Mouse (Mus musculus) spleen, postnatal 36 days (tissue): Measurements from ENCODE around the gene Prcp.
A peak's percentile ranks its signal among the peaks of the same experiment; 100 is the strongest.
"Not testable (repeated sequence)": the region's sequence is repeated elsewhere in the genome, so short reads cannot be mapped to it uniquely, and the experiment has no call there.

Source experiments
- DNase-seq, 2 experiments: peaks; one replicate each; pipeline ENCODE4 v3.0.0; 2022; ENCODE audit warnings: low spot score in 2 of 2, mixed read lengths in 1 of 2

Prcp gene

GRCm38 (mm10) chr7:92890211-92890610, 15.9 kb downstream of the Prcp start:
- no peak for DNase-seq

- DNase-seq: no peak
These were observed 16.5 kb downstream of the Prcp start for GRCm38 (mm10) chr7:92890618-92891230.

GRCm38 (mm10) chr7:92893478-92893877, 19.2 kb downstream of the Prcp start:
- no peak for DNase-seq

- DNase-seq: no peak
These were observed 21.8 kb downstream of the Prcp start for GRCm38 (mm10) chr7:92896036-92896435.

- no peak for DNase-seq
These were observed 22.8 kb downstream of the Prcp start for GRCm38 (mm10) chr7:92897021-92897420.

GRCm38 (mm10) chr7:92903360-92904038, 29.2 kb downstream of the Prcp start:
- DNase-seq: peak; percentile 60 to 69

GRCm38 (mm10) chr7:92904285-92904684, 30.0 kb downstream of the Prcp start:
- not testable (repeated sequence) for DNase-seq

GRCm38 (mm10) chr7:92920172-92920856, 46.0 kb downstream of the Prcp start:
- DNase-seq: no peak

- DNase-seq: no peak
These were observed 46.5 kb downstream of the Prcp start for GRCm38 (mm10) chr7:92920857-92921172.

GRCm38 (mm10) chr7:92932792-92933191, 58.5 kb downstream of the Prcp start:
- DNase-seq: no peak

GRCm38 (mm10) chr7:92933308-92933948, 59.2 kb downstream of the Prcp start:
- DNase-seq: not testable (repeated sequence)

GRCm38 (mm10) chr7:92936747-92937146, 62.5 kb downstream of the Prcp start:
- DNase-seq: no peak

GRCm38 (mm10) chr7:92937955-92938354, 63.7 kb downstream of the Prcp start:
- DNase-seq: no peak

GRCm38 (mm10) chr7:92939776-92940175, 65.5 kb downstream of the Prcp start:
- DNase-seq: no peak

GRCm38 (mm10) chr7:92950775-92951174, 76.5 kb downstream of the Prcp start:
- DNase-seq: no peak

- DNase-seq: no peak
These were observed 77.9 kb downstream of the Prcp start for GRCm38 (mm10) chr7:92952210-92952609.

GRCm38 (mm10) chr7:92959758-92960157, 85.5 kb downstream of the Prcp start:
- no peak for DNase-seq

GRCm38 (mm10) chr7:92961876-92962275, 87.6 kb downstream of the Prcp start:
- DNase-seq: no peak

GRCm38 (mm10) chr7:92964754-92965501, 90.7 kb downstream of the Prcp start:
- DNase-seq: peak in 1 of 2 experiments; percentile 33

- no peak for DNase-seq
These were observed 93.3 kb downstream of the Prcp start for GRCm38 (mm10) chr7:92967381-92968127.

- DNase-seq: no peak
These were observed 103.2 kb downstream of the Prcp start for GRCm38 (mm10) chr7:92977429-92977828.
